Mouse (Mus musculus) bone marrow macrophage, adult 2 months (primary cell): ENCODE measurements around the gene Scnn1b.

Source experiments
- CTCF ChIP-seq: IDR thresholded peaks from 2 replicates; pipeline ENCODE4 v1.5.1; 2012; ENCODE audit warnings: low read depth, mild to moderate bottlenecking, low read length, moderate library complexity
- POLR2A ChIP-seq: IDR thresholded peaks from 2 replicates; pipeline ENCODE4 v1.6.1; 2012; ENCODE audit warnings: mild to moderate bottlenecking, low read depth, low read length, borderline replicate concordance

DNA sequence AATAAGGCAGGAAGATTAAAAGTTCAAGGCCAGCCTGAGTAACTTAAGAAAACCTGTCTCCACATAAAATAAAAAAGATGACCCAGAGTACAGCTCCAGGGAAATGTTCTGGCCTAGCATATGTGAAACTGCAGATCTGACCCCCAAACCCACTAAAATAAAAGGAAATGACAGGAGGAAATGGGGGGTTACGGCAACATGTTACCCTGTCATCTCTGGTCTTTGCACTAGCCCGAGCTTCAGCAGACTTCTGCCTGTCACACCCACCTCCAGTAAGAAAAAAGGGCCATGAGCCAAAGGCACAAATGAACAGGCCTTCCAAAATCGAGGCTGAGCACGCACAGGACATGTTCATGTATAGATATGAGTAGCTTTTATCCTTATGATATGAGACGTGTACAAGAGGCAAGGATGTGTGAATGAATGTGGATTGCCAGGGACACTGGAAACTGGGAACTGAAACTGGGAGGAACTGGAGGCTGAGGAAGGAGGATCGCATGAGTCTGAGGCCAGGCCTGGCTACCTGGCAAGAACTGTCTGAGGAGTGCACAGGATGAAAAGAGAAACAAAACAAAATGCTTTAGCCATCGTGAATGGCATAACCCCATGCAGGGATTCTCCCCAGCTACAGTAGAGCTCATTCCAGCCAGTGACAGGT is 97.2 kb downstream of the Scnn1b start:
- TF ChIP-seq POLR2A, result no peak
- no peak for TF ChIP-seq CTCF
